Mouse (Mus musculus) liver, embryonic 14.5 days (tissue): ENCODE results near the gene Sesn1.

Source experiments
- CTCF ChIP-seq: IDR thresholded peaks from 2 replicates; pipeline ENCODE4 v1.5.1; 2016; ENCODE audit warnings: antibody characterized with exemption, low read depth, control low read depth
- EP300 ChIP-seq: IDR thresholded peaks from 2 replicates; pipeline ENCODE4 v1.6.1; 2016; ENCODE audit warnings: antibody characterized with exemption, low read depth

- TF ChIP-seq CTCF: no peak
- TF ChIP-seq EP300: no peak
Observed at GRCm38 (mm10) chr10:41908899-41909298, 99.2 kb downstream of the Sesn1 start.
